Mouse (Mus musculus): Measurements from ENCODE around the gene Ufc1. TPM values are rescaled to one million over a fixed set of nuclear protein-coding genes. Genes with fewer than 3 reads are reported as not detected.

Gene Ufc1
- total and polyA plus RNA-seq, 3 experiments, result 71.0 to 408 (median 101) TPM

DNA sequence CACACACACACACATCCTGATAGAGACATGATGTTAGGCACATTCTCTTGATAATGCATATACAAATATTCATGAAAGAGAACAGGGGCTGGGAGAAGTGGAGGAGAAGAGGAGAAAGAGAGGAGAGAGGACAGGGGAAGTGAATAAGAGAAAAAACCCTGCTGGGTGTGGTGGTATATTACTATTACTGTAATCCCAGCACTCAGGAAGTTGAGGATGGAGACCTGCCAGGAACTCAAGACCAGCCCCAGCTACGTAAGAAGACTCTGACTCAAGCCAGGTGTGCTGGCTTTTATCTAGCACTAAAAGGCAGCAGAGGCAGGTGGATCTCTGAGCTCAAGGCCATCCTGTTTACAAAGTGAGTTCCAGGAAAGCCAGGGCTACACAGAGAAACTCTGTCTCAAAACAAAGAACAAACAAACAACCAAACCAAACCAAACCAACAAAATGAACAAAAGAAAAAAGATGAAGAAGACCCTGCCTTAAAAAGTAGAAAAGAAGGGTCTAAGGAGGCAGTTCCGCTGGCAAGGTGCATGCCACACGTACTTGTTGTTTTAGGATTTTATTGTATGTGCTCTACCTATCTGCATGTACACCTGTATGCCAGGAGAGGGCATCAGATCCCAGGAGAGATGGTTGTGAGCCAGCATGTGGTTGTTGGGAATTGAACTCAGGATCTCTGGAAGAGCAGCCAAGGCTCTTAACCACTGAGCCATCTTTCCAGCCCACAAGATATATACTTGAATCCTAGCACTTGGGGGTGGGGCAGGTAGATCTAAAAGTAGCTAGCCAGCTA, 31.0 kb downstream of the Ufc1 start:
- TF ChIP-seq TCF12 (IDR thresholded peaks at IDR 0.05; ENCODE audit: low read depth, low read length) (no peak), MAX (IDR thresholded peaks at IDR 0.05; ENCODE audit: low read length) (no peak), RCOR1 (IDR thresholded peaks at IDR 0.05; ENCODE audit: low read depth, low read length) (no peak), ZMIZ1 (IDR thresholded peaks at IDR 0.05; ENCODE audit: low read depth, low read length) (no peak), ZNF384 (IDR thresholded peaks at IDR 0.05; ENCODE audit: low read depth, low read length) (no peak), TAL1 (IDR thresholded peaks at IDR 0.05; ENCODE audit: low read length) (no peak), SMC3 (IDR thresholded peaks at IDR 0.05; ENCODE audit: low read depth, low read length) (peak; percentile 23), E2F4 (IDR thresholded peaks at IDR 0.05; ENCODE audit: borderline replicate concordance, low read depth, low read length) (no peak), RAD21 (IDR thresholded peaks at IDR 0.05; ENCODE audit: low read depth, low read length) (peak; percentile 17), CTCF (IDR thresholded peaks at IDR 0.05 in 2 of 3, conservative IDR thresholded peaks at IDR 0.05 in 1 of 3; ENCODE audit: control insufficient read depth in 1 of 3, insufficient read depth in 1 of 3, low read depth in 2 of 3, low read length in 3 of 3, poor library complexity in 1 of 3, severe bottlenecking in 1 of 3) (peak in 2 of 3 experiments; percentile 8 to 36; a peak in 2 of 6 replicates), NELFE (IDR thresholded peaks at IDR 0.05; ENCODE audit: low read depth, low read length) (no peak), BHLHE40 (IDR thresholded peaks at IDR 0.05; ENCODE audit: borderline replicate concordance, low read depth, low read length) (no peak), ZC3H11A (IDR thresholded peaks at IDR 0.05; ENCODE audit: low read depth, low read length) (no peak), CHD1 (IDR thresholded peaks at IDR 0.05; ENCODE audit: low read depth, low read length) (no peak), GABPA (IDR thresholded peaks at IDR 0.05; ENCODE audit: low read depth, low read length) (no peak), EP300 (IDR thresholded peaks at IDR 0.05; ENCODE audit: low read depth in 1 of 2, low read length in 2 of 2) (no peak), POLR2A (IDR thresholded peaks at IDR 0.05; ENCODE audit: control insufficient read depth in 1 of 2, insufficient read depth in 1 of 2, low read depth in 1 of 2, low read length in 2 of 2, poor library complexity in 1 of 2) (no peak), MAFK (IDR thresholded peaks at IDR 0.05; ENCODE audit: borderline replicate concordance, low read depth, low read length) (no peak), POLR2AphosphoS2 (IDR thresholded peaks at IDR 0.05; ENCODE audit: low read length) (no peak), TBP (IDR thresholded peaks at IDR 0.05; ENCODE audit: low read depth, low read length) (no peak), JUND (IDR thresholded peaks at IDR 0.05; ENCODE audit: low read depth, low read length) (no peak), USF2 (IDR thresholded peaks at IDR 0.05; ENCODE audit: borderline replicate concordance in 1 of 2, insufficient read depth in 1 of 2, low read depth in 1 of 2, low read length in 2 of 2) (no peak), ZKSCAN1 (IDR thresholded peaks at IDR 0.05; ENCODE audit: low read depth, low read length) (no peak), KAT2A (conservative IDR thresholded peaks at IDR 0.05; ENCODE audit: low read depth, low read length) (no peak), UBTF (IDR thresholded peaks at IDR 0.05; ENCODE audit: borderline replicate concordance, insufficient read depth, low read depth, low read length) (no peak), MYB (IDR thresholded peaks at IDR 0.05; ENCODE audit: low read depth, low read length) (no peak)
- H3K9ac ChIP-seq (ENCODE audit: control insufficient read depth, low read depth, low read length, poor library complexity, severe bottlenecking), result no peak overlapping the region
- no peaks in the 10 kb centered on the region for H3K9me3 ChIP-seq (replicated peaks; ENCODE audit: insufficient read depth, low read length)
- no peak for DNase-seq (ENCODE audit: low read depth, low spot score)
- H3K27me3 ChIP-seq (ENCODE audit: control insufficient read depth in 1 of 2, insufficient read depth in 2 of 2, low read length in 2 of 2), result peaks cover 0 to 2% of the 10 kb centered on the region in 2 experiments; a peak in 3 of 4 replicates
- no peak overlapping the region for H3K27ac ChIP-seq (ENCODE audit: control insufficient read depth, low read depth, low read length)
- H3K4me1 ChIP-seq (ENCODE audit: control insufficient read depth in 1 of 2, insufficient read depth in 2 of 2, low read length in 2 of 2), result peaks cover 4 to 20% of the 10 kb centered on the region in 2 experiments; a peak in 3 of 4 replicates
- peaks cover 0 to 11% of the 10 kb centered on the region in 2 experiments; a peak in 2 of 4 replicates for H3K36me3 ChIP-seq (ENCODE audit: control insufficient read depth in 1 of 2, insufficient read depth in 2 of 2, low read length in 2 of 2)
- H3K79me2 ChIP-seq (ENCODE audit: control insufficient read depth, insufficient read depth, low read length, poor library complexity), result no peaks in the 10 kb centered on the region
- H3K4me3 ChIP-seq (ENCODE audit: control insufficient read depth in 1 of 2, insufficient read depth in 1 of 2, low read depth in 2 of 2, low read length in 2 of 2), result no peak overlapping the region

Measured in MEL (cell line).